Comparison of ENCODE assay signal across 9 mouse cellular contexts in genomic region chr9:65140491-65140890, GRCm38 (mm10). TPM values are rescaled to one million over a fixed set of nuclear protein-coding genes. Genes with fewer than 3 reads are reported as not detected.
A peak's percentile ranks its signal among the peaks of the same experiment; 100 is the strongest.
DNase-seq lines count a peak whose midpoint lies in the region; ATAC-seq and TF ChIP-seq lines count a peak whose summit lies in the region.
"Had no signal": no experiment of that assay in that cellular context is flagged by ENCODE, and none has a peak within 500 bp of the region (broad histone marks: within the 10 kb centered on the region; RNA-seq: fewer than 3 reads in every experiment).

No protein-coding gene starts in this region.

- peaks cover 5% of the 10 kb centered on the region for H3K4me1 ChIP-seq in heart, embryonic 16.5 days (ENCODE audit: control insufficient read depth, insufficient read depth, low read length)
- H3K4me1 ChIP-seq in embryonic facial prominence, embryonic 10.5 days = peaks cover 72% of the 10 kb centered on the region
- peaks cover 6% of the 10 kb centered on the region for H3K4me1 ChIP-seq in hindbrain, postnatal 0 days (ENCODE audit: insufficient read depth, low read length)
- H3K4me1 ChIP-seq in midbrain, postnatal 0 days (ENCODE audit: insufficient read depth, low read length) = 0 out of 2 replicates have a peak, but pooled peaks cover 4% of the 10 kb centered on the region

- no peak for TF ChIP-seq CTCF in hindbrain, postnatal 0 days (IDR thresholded peaks at IDR 0.05; ENCODE audit: low read depth)
- TF ChIP-seq CTCF in midbrain, postnatal 0 days (IDR thresholded peaks at IDR 0.05) = no peak

- H3K4me2 ChIP-seq in heart, embryonic 16.5 days (ENCODE audit: low read depth, low read length) = peak overlapping the region; percentile 100
- H3K4me2 ChIP-seq in hindbrain, postnatal 0 days (ENCODE audit: low read depth, low read length) = peak overlapping the region; percentile 98
- peak overlapping the region; percentile 97 for H3K4me2 ChIP-seq in midbrain, postnatal 0 days (ENCODE audit: low read depth, low read length, poor library complexity, severe bottlenecking)

- no peak for DNase-seq in heart, adult 11 months
- DNase-seq in embryonic facial prominence, embryonic 10.5 days (ENCODE audit: low spot score) = no peak
- no peak for DNase-seq in hindbrain, postnatal 0 days (ENCODE audit: low spot score)
- no peak for DNase-seq in midbrain, postnatal 0 days (ENCODE audit: low spot score)
- no peak for DNase-seq in cerebellum, adult 9-10 months
- DNase-seq in layer of hippocampus, adult 9-10 months (ENCODE audit: low spot score) = no peak
- DNase-seq in embryo, embryonic 10 days (ENCODE audit: low spot score) = no peak
- DNase-seq: kidney, adult 8-10 months had no signal

- ATAC-seq in heart, embryonic 16.5 days (replicated peaks; ENCODE audit: extremely low read depth, insufficient read depth, low FRiP score) = no peak
- no peak for ATAC-seq in hindbrain, postnatal 0 days
- no peak for ATAC-seq in midbrain, postnatal 0 days (ENCODE audit: low FRiP score)

- no peak overlapping the region for H3K27ac ChIP-seq in heart, embryonic 16.5 days (ENCODE audit: low read length)
- H3K27ac ChIP-seq in embryonic facial prominence, embryonic 10.5 days (replicated peaks) = peak overlapping the region; percentile 98
- H3K27ac ChIP-seq in hindbrain, postnatal 0 days = peak overlapping the region; percentile 90; the same call in 1 of the 2 replicates
- H3K27ac ChIP-seq in midbrain, postnatal 0 days (ENCODE audit: low read depth, low read length) = peak overlapping the region; percentile 77; the same call in 1 of the 2 replicates

- 5% methylated on average over 8 of the region's 8 CpGs for WGBS in heart, embryonic 16.5 days
- 2% methylated on average over 8 of the region's 8 CpGs for WGBS in embryonic facial prominence, embryonic 10.5 days
- 2% methylated on average over 8 of the region's 8 CpGs for WGBS in hindbrain, postnatal 0 days
- WGBS in midbrain, postnatal 0 days = 3% methylated on average over 8 of the region's 8 CpGs

- no peaks in the 10 kb centered on the region for H3K36me3 ChIP-seq in heart, embryonic 16.5 days (ENCODE audit: control insufficient read depth, insufficient read depth)
- peaks cover 34% of the 10 kb centered on the region for H3K36me3 ChIP-seq in embryonic facial prominence, embryonic 10.5 days (replicated peaks)
- H3K36me3 ChIP-seq in hindbrain, postnatal 0 days (ENCODE audit: insufficient read depth, low read length) = peaks cover 2% of the 10 kb centered on the region; the same call in 1 of the 2 replicates
- H3K36me3 ChIP-seq in midbrain, postnatal 0 days (ENCODE audit: insufficient read depth, low read length) = peaks cover 11% of the 10 kb centered on the region

- peak overlapping the region; percentile 81 for H3K9ac ChIP-seq in heart, embryonic 16.5 days (ENCODE audit: low read length)
- H3K9ac ChIP-seq in hindbrain, postnatal 0 days (replicated peaks; ENCODE audit: low read length) = peak overlapping the region; percentile 88; the same call in 1 of the 2 replicates
- H3K9ac ChIP-seq in midbrain, postnatal 0 days (replicated peaks; ENCODE audit: low read length, poor library complexity, severe bottlenecking) = peak overlapping the region; percentile 92; the same call in 1 of the 2 replicates

- H3K4me3 ChIP-seq in heart, embryonic 16.5 days (ENCODE audit: low read length) = peak overlapping the region; percentile 74
- H3K4me3 ChIP-seq in embryonic facial prominence, embryonic 10.5 days = peak overlapping the region; percentile 94
- H3K4me3 ChIP-seq in hindbrain, postnatal 0 days (ENCODE audit: low read length) = peak overlapping the region; percentile 89
- H3K4me3 ChIP-seq in midbrain, postnatal 0 days (ENCODE audit: low read depth, low read length) = peak overlapping the region; percentile 90

- H3K9me3 ChIP-seq in heart, embryonic 16.5 days (replicated peaks; ENCODE audit: control insufficient read depth, low read length) = no peaks in the 10 kb centered on the region
- no peaks in the 10 kb centered on the region for H3K9me3 ChIP-seq in embryonic facial prominence, embryonic 10.5 days
- no peaks in the 10 kb centered on the region for H3K9me3 ChIP-seq in hindbrain, postnatal 0 days (ENCODE audit: low read length)
- H3K9me3 ChIP-seq in midbrain, postnatal 0 days (ENCODE audit: low read length) = no peaks in the 10 kb centered on the region

- H3K27me3 ChIP-seq in heart, embryonic 16.5 days (ENCODE audit: control insufficient read depth, insufficient read depth, low read length) = peaks cover 20% of the 10 kb centered on the region
- H3K27me3 ChIP-seq in embryonic facial prominence, embryonic 10.5 days (replicated peaks; ENCODE audit: low read depth, poor library complexity, severe bottlenecking) = peaks cover 13% of the 10 kb centered on the region
- no peaks in the 10 kb centered on the region for H3K27me3 ChIP-seq in hindbrain, postnatal 0 days (ENCODE audit: insufficient read depth, low read length)
- H3K27me3 ChIP-seq in midbrain, postnatal 0 days (ENCODE audit: insufficient read depth, low read length) = no peaks in the 10 kb centered on the region

RNA-seq across cellular contexts. Expression of gene Igdcc3, which starts 0.5 kb away (rescaled TPM):
- polyA plus RNA-seq in heart, embryonic 16.5 days (2015; fragmentation: Nextera tagmentation; extraction: Ambion mirVana) = 0.17 and 0.30 TPM in 2 replicates
- polyA plus RNA-seq in embryonic facial prominence, embryonic 10.5 days (2016; fragmentation: Nextera tagmentation; extraction: Ambion mirVana) = 167 and 281 TPM in 2 replicates
- 2.3 and 6.3 TPM in 2 replicates for total RNA-seq in hindbrain, postnatal 0 days (2014; rRNA removed)
- polyA plus RNA-seq in hindbrain, postnatal 0 days (2015; fragmentation: Nextera tagmentation; extraction: Ambion mirVana) = 5.2 and 6.2 TPM in 2 replicates
- total RNA-seq in midbrain, postnatal 0 days (2014; rRNA removed) = 5.3 and 7.7 TPM in 2 replicates
- polyA plus RNA-seq in midbrain, postnatal 0 days (2015; fragmentation: Nextera tagmentation; extraction: Ambion mirVana) = 6.4 and 6.6 TPM in 2 replicates

RNA-seq across cellular contexts. Expression of gene Igdcc4, which starts 39.2 kb away (rescaled TPM):
- 8.1 and 10.8 TPM in 2 replicates for polyA plus RNA-seq in heart, embryonic 16.5 days (2015; fragmentation: Nextera tagmentation; extraction: Ambion mirVana)
- 9.7 and 11.5 TPM in 2 replicates for polyA plus RNA-seq in embryonic facial prominence, embryonic 10.5 days (2016; fragmentation: Nextera tagmentation; extraction: Ambion mirVana)
- total RNA-seq in hindbrain, postnatal 0 days (2014; rRNA removed) = 51.1 and 56.8 TPM in 2 replicates
- 12.2 and 13.2 TPM in 2 replicates for polyA plus RNA-seq in hindbrain, postnatal 0 days (2015; fragmentation: Nextera tagmentation; extraction: Ambion mirVana)
- total RNA-seq in midbrain, postnatal 0 days (2014; rRNA removed) = 46.6 and 52.9 TPM in 2 replicates
- 11.1 and 11.9 TPM in 2 replicates for polyA plus RNA-seq in midbrain, postnatal 0 days (2015; fragmentation: Nextera tagmentation; extraction: Ambion mirVana)

RNA-seq across cellular contexts. Expression of gene Parp16, which starts 54.7 kb away (rescaled TPM):
- 5.4 and 6.5 TPM in 2 replicates for polyA plus RNA-seq in heart, embryonic 16.5 days (2015; fragmentation: Nextera tagmentation; extraction: Ambion mirVana)
- polyA plus RNA-seq in embryonic facial prominence, embryonic 10.5 days (2016; fragmentation: Nextera tagmentation; extraction: Ambion mirVana) = 8.2 and 8.3 TPM in 2 replicates
- total RNA-seq in hindbrain, postnatal 0 days (2014; rRNA removed) = 2.6 and 6.7 TPM in 2 replicates
- polyA plus RNA-seq in hindbrain, postnatal 0 days (2015; fragmentation: Nextera tagmentation; extraction: Ambion mirVana) = 5.9 and 6.3 TPM in 2 replicates
- total RNA-seq in midbrain, postnatal 0 days (2014; rRNA removed) = 7.5 and 8.0 TPM in 2 replicates
- polyA plus RNA-seq in midbrain, postnatal 0 days (2015; fragmentation: Nextera tagmentation; extraction: Ambion mirVana) = 7.0 and 7.7 TPM in 2 replicates

Comparison
In these comparisons a context has a peak if more than half of its experiments do, and no peak if none do; other contexts are left out.
1. RNA of gene Igdcc3, which starts 0.5 kb away (polyA plus RNA-seq): 167 to 281 TPM in embryonic facial prominence, embryonic 10.5 days; 6.4 to 6.6 TPM in midbrain, postnatal 0 days, 5.2 to 6.2 TPM in hindbrain, postnatal 0 days and 0.17 to 0.30 TPM in heart, embryonic 16.5 days; every median in the first group is over 10 times any median in the second.
2. Peak in every context shown above with its lines, with median percentiles within 50 percentile points of each other: H3K4me2 ChIP-seq, H3K4me3 ChIP-seq and H3K9ac ChIP-seq.